Mouse (Mus musculus) E14TG2a.4 (cell line): ENCODE measurements around the gene Gm10375.
"Not testable (repeated sequence)": the region's sequence is repeated elsewhere in the genome, so short reads cannot be mapped to it uniquely, and the experiment has no call there.

Experiments
- CTCF ChIP-seq: conservative IDR thresholded peaks from 2 replicates; pipeline ENCODE4 v1.5.1; 2014; ENCODE audit warnings: low read length
- NANOG ChIP-seq: IDR thresholded peaks from 2 replicates; pipeline ENCODE4 v1.6.1; 2014; ENCODE audit warnings: borderline replicate concordance, low read length, mixed read lengths

GRCm38 (mm10) chr14:43607913-43608312, at the start of gene Gm10375:
- TF ChIP-seq CTCF, NANOG: not testable (repeated sequence)
